Mouse (Mus musculus) thymus, adult 2 months (tissue): Measurements from ENCODE around the gene Fpr1.

Experiments
- CTCF ChIP-seq: fragments of 200-500 bp; IDR thresholded peaks from 2 replicates; pipeline ENCODE4 v1.5.1; 2012; ENCODE audit warnings: mild to moderate bottlenecking, control low read depth, low read length, moderate library complexity, borderline replicate concordance; ENCODE audit not compliant: control insufficient read depth, poor library complexity, insufficient read depth; ENCODE audit errors: extremely low read depth
- POLR2A ChIP-seq: fragments of 200-500 bp; IDR thresholded peaks from 2 replicates; pipeline ENCODE4 v1.6.1; 2012; ENCODE audit warnings: mild to moderate bottlenecking, low read length, control low read depth, moderate library complexity; ENCODE audit not compliant: control insufficient read depth, poor library complexity, insufficient read depth; ENCODE audit errors: extremely low read depth

DNA sequence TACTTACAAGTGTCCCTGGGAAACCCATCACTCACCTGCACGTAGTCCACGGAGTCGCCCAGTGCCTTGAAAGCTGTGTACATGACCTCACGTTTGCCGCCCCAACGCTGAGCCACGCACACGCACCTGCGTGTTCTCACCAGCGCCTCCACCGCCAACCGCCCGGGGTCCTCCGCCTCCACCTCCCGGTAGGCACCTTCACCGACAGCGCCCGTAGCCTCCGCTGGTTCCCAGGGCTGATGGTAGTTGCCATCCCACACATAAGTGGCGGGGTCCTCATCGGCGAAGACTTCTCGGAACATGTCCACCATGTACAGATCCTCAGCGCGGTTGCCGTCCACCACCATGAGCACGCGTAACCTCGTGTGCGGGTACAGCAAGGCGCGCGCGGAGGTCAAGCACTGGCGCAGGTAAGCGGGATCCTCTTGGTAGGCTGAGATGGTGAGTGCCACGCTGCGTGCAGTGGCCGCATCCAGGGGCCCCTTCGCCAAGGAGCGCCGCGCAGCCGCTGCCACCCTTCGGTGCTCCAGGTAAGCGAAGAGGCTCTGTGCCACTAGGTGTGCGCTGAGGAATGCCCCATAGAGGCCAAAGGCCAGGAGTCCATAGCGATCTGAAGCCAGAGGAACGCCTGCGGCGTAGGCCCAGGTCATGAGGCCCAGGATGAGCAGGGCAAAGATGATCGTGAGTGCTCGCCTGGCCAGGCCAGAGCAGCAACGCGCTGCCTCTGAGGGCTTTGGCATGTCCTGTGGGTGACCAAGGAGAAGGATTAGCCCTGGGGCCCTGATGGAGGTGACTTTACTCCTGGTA lies 33.6 kb downstream of the Fpr1 start:
- no peak for TF ChIP-seq POLR2A
- no peak for TF ChIP-seq CTCF
